Mouse (Mus musculus) adrenal gland, postnatal 14 days (tissue): Measurements from ENCODE around the gene Eya2. TPM values are rescaled to one million over a fixed set of nuclear protein-coding genes. Genes with fewer than 3 reads are reported as not detected.

Source experiments
- DNase-seq: peaks from one replicate; pipeline ENCODE4 v3.0.0; 2021; ENCODE audit warnings: mixed read lengths
- total RNA-seq: library from RNA; stranded (reverse); gene quantifications from 2 replicates; pipeline ENCODE4 v1.2.3, GENCODE M21; 2021

Gene Eya2
- total RNA-seq, 1 experiment from 2014 or later: 3.2 TPM

DNA sequence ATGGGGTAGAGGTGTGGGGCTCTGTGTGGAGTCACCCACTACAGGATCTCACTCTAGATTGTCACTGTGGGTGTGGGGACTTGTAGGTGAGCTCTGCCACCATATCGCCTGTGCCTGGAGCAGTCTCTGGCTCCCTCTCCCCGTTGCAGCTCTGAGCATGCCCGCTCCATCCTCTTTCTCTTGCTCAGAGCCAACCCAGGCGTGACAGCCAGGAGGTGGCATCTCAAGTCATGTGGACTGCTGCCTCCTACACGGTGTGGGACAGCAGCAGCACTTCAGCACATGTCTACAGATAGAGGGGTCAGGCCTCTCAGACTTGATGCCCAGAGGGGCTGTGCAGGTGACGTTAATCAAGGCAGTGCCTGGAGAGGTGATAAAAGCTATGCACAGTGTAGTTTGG is 57.4 kb downstream of the Eya2 start:
- no peak for DNase-seq

DNA sequence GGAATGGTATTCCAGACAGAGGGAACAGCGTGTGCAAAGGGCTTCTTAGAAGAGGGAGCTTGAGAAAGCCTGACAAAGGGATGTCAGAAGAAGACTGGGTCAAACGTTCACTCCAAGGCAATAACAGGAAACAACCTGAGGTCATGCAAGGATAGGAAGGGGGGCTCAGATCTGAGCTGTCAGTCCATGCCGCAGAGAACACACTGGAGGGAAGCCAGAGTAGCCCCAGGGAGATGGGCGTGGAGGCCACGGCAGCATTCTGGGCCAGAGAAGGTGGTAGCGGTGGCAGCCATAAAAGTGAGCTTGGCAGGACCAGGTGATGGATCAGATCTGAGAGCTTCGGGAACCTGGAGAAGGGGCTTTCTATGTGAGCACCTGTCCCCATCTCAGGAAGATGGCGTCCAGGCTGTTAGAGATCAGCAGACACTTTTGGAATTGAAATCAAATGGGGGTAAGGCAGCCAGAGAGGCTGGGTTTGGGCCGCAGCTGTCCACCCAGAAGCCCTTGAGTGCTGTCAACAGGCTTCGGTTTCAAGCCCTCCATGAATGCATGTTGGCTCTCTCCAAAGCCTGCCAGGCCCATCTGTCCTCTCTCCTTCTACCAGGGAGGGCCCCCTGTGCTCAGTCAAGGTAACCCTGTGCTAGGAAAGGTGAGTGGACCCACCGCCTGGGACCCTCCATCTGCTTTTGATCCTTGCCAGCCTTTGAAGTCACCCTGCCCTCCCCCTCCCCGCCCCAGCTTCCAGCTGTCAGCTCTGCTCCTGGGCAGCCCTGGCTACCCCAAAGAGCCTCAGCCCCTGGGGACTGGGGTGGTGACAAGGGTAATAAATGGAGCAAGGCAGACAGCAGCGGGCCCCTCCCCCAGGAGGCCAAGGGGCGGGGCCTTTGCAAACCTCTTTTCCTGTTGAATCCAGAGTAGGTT is 58.4 kb downstream of the Eya2 start:
- peak; percentile 77 for DNase-seq

GRCm38 (mm10) chr2:165654151-165654550 is 59.3 kb downstream of the Eya2 start:
- peak; percentile 32 for DNase-seq

- peak; percentile 51 for DNase-seq
These were observed 60.1 kb downstream of the Eya2 start for GRCm38 (mm10) chr2:165654696-165655491.

DNA sequence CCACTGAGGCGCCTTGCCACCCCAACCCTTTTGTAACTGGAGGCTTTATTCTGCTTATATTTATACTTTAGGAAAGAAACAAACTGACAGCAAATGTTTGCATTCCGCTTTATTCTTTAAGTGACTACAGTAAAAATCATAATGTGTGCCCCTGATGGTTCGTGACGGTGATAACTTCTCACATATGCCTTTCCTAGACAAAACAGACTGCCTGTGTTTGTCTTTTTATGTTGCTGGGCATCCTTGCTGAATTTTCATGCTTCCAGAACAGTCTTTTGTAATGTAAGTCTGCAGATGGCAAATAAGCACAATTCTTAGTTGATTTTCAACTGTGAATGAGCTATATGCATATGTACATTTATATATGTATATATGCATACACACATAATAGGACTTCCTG is 61.7 kb downstream of the Eya2 start:
- DNase-seq: no peak

DNA sequence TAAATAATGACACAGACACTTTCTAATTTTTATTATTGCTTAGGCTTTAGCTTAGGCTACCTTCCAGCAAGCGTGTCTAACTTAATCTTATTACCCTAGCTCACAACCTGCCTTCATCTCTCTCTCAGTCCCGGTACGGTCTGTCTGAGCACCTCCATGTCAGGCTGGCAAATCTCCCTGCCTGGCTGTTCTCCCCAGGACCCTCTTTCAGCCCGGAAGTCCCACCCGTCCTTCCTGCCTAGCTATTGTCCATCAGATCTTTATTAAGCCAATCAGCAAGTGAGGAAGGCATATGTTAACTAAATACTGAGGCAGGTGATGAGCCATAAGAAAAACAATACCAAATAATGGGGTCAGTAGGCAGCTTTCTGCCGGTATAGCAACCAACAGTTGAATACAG is 62.1 kb downstream of the Eya2 start:
- DNase-seq: no peak

- DNase-seq: no peak
These were observed 64.7 kb downstream of the Eya2 start for GRCm38 (mm10) chr2:165659552-165659951.

GRCm38 (mm10) chr2:165663266-165663665 is 68.4 kb downstream of the Eya2 start:
- no peak for DNase-seq

GRCm38 (mm10) chr2:165664648-165665047 is 69.8 kb downstream of the Eya2 start:
- no peak for DNase-seq

GRCm38 (mm10) chr2:165665176-165665575 is 70.3 kb downstream of the Eya2 start:
- DNase-seq: no peak

DNA sequence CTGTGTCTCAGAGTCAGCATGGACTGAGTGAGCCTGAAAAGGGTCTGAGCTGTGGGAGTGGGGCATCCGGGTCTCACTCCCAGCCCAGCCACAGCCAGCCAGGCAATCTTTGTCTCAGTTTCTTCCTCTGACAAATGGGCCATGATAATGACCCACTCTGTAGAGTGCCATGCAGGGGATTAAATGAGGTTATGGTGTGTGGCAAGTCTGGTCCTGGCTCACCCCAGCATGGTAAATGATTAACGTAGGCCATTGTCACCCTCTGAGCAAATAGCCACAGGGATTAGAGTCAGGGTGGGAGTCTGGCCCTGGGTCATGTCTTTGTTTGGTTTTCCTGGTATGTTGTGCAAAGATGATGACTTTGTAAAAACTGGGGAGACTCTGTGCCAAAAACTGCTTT is 72.3 kb downstream of the Eya2 start:
- no peak for DNase-seq

- DNase-seq: no peak
These were observed 87.9 kb downstream of the Eya2 start for GRCm38 (mm10) chr2:165682719-165683118.

DNA sequence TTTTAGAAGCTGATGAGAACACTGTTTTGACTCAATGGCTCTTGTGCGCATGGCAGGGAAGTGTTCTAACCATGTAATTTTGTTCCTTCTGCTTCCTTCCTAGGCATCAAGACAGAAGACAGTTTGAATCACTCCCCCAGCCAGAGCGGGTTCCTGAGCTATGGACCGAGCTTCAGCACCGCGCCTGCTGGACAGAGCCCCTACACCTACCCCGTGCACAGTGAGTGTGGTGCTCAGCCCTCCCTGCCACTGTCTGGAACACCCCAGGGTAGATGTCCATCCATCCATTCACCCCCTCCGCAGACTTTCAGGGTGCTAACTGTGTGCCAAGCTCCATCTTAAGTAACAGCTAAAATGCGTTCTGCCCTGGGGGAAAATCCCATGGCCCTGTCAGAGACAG is 92.7 kb downstream of the Eya2 start:
- DNase-seq: peak; percentile 52

GRCm38 (mm10) chr2:165688896-165689295 is 94.1 kb downstream of the Eya2 start:
- no peak for DNase-seq

GRCm38 (mm10) chr2:165691016-165691415 is 96.2 kb downstream of the Eya2 start:
- no peak for DNase-seq

DNA sequence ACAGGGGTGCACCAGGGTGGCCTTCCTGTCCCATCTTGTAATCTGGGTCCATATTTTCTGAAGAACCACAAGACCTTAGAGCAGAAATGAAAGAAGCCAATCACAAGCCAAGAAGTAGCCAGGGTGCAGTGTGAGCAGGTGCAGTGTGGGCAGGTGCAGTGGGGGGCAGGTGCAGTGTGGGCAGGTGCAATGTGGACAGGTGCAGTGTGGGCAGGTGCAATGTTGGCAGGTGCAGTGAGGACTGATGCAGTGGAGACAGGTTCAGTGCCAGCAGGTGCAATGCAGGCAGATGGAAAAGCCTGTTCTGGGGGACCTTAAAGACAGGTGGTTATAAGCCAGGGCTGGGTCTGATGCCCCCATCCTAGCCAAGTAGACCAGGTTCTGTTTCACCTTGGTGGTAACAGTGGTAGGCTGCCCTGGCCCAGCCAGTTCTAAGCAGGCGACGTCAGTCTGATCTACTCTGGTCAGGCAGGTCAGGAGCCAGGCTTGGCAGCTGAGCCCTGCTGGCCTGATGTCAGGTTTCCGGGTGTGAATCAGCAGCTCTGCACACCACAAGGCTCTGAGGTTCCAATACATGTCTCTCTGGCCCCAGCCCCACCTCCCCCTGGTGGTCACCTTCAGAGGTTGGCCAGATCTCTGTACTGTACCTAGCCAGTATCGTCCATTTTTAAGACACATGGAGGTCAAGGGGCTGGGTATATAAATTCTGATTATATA is 98.3 kb downstream of the Eya2 start:
- DNase-seq: peak; percentile 80

- no peak for DNase-seq
These were observed 99.9 kb downstream of the Eya2 start for GRCm38 (mm10) chr2:165694767-165695166.

GRCm38 (mm10) chr2:165700252-165700908 is 105.5 kb downstream of the Eya2 start:
- DNase-seq: peak; percentile 34

DNA sequence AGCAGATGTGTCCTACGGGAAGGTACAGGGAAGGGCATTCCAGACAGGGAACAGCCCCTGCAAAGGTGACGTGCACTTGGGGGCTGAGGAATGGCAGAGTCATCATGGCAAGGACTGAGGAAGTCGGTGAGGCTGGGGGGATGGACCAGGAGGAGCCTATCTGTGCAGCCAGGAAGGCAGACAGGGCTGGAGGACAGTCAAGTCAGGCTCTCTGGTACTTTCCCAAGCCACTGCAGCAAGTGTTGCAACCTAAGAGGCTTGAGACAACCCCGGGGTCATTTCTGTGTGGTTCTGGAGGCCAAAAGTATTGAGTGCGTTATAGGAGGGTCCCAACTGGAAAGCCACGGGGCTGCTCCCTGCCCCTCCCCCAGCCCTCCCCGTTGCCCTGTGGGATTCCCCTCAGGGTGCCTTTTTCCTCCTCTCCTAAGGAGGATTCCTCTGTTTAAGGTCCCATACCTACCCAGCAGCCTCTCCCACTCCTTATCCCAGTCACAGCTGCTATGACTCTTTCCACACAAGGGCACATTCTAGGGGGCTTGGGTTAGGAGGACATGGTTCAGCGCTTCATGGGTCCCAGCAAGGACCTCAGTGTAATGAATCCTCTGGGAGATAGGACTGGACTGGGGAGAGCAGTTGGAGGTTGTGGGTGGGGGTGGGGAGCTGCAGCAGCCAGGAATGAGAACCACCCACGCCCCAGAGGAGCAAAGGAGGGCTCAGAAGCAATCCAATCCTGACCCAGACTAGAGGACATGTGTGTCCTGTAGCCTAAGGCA is 108.4 kb downstream of the Eya2 start:
- DNase-seq: no peak

DNA sequence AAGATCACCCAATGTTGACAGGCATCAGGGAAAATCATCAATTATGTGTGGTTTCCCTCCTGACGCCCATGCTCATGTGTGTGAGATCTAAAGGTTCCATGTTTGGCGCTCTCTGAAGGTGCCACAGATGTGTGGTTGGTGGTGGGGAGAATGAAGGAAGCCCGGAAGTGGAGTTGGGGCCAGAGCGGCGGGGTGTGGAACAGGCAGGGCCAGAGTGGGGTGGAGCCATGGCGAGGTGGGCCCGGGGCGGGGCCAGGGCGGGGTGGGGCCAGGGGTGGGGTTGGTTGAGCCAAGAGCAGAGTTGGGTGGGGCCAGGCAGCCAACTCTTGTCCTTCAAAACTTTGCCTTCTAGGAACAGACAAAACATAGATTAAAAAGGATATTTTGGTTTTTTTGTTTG is 113.4 kb downstream of the Eya2 start:
- no peak for DNase-seq

DNA sequence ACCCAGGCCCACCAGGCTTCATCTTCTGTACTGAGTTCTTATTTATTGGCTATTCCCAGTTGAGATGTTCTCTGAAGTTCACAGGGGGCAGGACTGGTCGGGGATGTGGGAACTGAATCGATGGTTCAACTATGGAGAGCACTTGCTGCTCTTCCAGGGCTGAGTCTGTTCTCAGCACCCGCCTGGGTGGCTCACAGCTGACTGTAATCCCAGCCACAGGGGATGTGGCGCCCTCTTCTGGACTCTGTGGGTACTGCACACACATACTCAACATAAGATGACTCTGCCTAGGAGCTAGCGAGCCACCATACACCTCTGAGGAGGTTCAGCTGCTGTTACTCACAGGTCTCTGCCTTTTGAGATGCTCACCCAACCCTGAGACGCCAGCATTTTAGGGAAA is 121.9 kb downstream of the Eya2 start:
- DNase-seq: peak; percentile 26
